Mouse (Mus musculus) spleen, postnatal 14 days (tissue): ENCODE measurements at regions not wholly inside any gene's neighbourhood (a gene's known extent, or its start where the extent isn't known, plus 50 kb on each side); places are given as distances from the start of the nearest gene placed in this dataset.
"Not testable (repeated sequence)": the region's sequence is repeated elsewhere in the genome, so short reads cannot be mapped to it uniquely, and the experiment has no call there.

Source experiments
- DNase-seq, 2 experiments: peaks; one replicate each; pipeline ENCODE4 v3.0.0; 2021 to 2022; ENCODE audit warnings: low spot score in 2 of 2

DNA sequence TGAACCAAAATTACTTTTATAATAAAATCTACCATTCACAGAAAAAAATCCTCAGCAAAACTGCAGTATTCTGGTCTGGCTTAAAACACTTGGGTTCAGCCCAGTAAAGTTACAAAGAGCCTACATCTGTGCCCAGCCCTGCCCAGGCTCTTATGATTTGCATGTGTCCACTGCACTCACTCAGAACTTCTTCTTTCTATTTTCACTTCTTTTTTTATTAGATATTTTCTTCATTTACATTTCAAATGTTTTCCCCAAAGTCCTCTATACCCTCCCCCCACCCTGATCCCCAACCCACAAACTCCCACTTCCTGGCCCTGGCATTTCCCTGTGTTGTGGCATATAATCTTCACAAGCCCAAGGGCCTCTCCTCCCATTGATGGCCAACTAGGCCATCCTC is 1442.4 kb upstream of the Tacstd2 start:
- DNase-seq = no peak

DNA sequence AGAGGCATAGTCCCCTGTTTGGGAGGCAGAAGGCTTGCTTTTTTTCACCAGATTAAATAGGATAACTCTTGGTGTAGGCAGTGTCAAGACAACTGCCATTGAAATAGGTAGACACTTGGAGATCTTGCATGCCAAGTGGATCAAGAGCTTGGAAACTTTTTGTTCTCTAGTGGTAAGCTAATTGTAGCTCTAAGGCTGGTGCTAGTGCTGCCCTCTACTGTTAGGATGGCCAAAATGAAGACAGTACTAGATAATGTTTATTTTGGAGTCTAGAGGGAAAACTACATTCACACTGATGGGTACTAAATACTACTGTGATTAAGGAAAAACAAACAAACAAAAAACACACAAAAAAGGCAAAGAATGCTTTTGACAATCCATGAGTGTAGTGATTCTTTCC is 1428.4 kb upstream of the Tacstd2 start:
- no peak for DNase-seq

- not testable (repeated sequence) for DNase-seq
Observed at GRCm38 (mm10) chr6:68938104-68938503, 1402.5 kb upstream of the Tacstd2 start.

DNA sequence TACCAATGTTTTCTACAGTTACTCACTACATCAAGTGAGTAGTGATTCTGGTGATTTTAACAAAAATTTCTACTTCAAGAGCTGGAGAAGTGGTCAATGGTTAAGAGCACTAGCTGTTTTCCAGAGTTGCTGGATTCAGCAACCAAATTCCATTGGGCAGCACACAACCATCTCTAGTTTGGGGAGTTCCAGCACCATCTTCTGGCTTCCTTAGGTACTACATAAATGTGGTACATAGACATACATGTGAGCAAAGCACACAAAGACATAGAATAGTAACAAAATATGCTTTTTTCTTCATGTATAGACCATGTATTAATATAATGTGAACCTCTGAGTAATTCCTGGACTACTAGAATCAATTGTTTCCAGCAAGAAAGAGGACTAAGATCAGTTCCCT is 1396.3 kb upstream of the Tacstd2 start:
- not testable (repeated sequence) for DNase-seq

- no peak for DNase-seq
Observed at GRCm38 (mm10) chr6:68915536-68915935, 1379.9 kb upstream of the Tacstd2 start.

GRCm38 (mm10) chr6:68884130-68884529 is 1348.5 kb upstream of the Tacstd2 start:
- DNase-seq = no peak

GRCm38 (mm10) chr6:68852761-68853160 is 1317.2 kb upstream of the Tacstd2 start:
- DNase-seq = not testable (repeated sequence)

- no peak for DNase-seq
Observed at GRCm38 (mm10) chr6:68852286-68852685, 1316.7 kb upstream of the Tacstd2 start.

GRCm38 (mm10) chr6:68835186-68835585 is 1299.6 kb upstream of the Tacstd2 start:
- no peak for DNase-seq

DNA sequence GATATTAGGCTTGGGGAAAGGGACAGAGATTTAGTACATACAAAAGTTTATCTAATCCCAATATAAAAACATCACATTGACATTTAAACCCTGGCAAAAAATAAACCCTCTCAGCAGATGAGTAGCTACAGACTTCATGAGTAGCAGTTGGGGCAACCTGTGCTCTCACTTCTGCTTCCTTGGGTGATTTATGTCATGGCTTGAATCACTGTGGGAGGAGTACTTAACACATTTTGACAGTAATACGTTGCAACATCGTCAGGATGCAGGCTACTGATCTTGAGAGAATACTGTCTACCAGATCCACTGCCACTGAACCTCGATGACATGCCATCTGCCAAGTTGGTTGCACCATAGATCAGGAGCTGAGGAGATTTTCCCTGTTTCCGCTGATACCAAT is 1299.0 kb upstream of the Tacstd2 start:
- no peak for DNase-seq

GRCm38 (mm10) chr6:68828460-68828859 is 1292.9 kb upstream of the Tacstd2 start:
- not testable (repeated sequence) for DNase-seq

DNA sequence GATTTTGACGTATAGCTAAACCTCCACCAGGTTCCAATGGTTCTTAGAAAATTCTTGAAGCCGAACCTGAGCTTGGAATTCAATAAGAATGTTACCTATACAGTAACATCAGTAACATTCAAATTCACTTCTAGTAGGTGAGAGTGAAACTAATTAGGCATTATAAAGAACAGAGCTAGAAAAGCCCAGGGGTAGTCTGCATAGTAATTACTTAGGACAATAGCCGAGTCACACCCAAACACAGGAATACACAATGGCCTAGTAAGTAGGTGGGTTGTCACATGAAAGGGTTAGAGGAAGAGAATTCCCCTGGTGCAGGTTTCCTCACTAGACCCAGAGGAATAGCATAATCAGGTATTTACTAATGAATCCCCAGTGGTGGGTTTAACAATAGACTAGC is 1277.8 kb upstream of the Tacstd2 start:
- no peak for DNase-seq

GRCm38 (mm10) chr6:68799205-68799604 is 1263.6 kb upstream of the Tacstd2 start:
- not testable (repeated sequence) for DNase-seq

DNA sequence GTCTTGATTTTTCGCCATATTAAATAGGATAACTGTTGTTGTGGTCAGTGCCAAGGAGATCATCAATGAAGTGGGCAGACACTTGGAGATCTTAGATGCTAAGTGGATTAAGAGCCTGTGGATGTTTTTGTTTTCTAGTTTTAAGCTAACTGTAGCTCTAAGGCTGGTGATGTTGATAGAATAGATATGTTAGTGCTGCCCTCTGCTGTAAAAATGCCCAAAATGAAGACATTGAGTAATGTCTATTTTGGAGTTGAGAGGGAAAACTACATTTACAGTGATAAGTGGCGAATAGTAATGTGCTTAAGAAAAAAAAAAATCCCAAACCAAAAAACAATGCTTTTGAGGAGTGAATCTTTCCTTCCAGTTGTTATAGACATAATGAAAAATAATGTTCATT is 1235.9 kb upstream of the Tacstd2 start:
- no peak for DNase-seq

DNA sequence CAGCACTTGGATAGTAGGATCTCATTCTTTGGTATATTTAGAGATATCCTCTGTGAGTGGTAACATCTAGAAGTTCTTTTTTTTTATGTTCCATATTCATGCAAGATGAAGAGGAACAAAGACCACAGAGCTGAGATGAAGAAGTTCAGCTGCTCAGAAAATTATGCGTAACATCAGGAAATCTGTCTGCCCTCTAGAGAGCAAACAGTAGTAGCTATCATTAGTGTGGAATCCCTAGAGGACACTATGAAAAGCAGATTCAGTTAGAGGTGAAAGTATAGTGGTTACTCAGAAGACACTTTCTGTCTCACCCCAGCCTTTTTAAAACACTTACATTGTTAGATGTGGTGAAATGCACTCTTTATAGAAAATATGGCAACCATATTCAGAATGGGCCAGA is 1214.9 kb upstream of the Tacstd2 start:
- DNase-seq = no peak

GRCm38 (mm10) chr6:68749699-68750098 is 1214.1 kb upstream of the Tacstd2 start:
- DNase-seq = no peak

- no peak for DNase-seq
Observed at GRCm38 (mm10) chr6:68738573-68738972, 1203.0 kb upstream of the Tacstd2 start.

DNA sequence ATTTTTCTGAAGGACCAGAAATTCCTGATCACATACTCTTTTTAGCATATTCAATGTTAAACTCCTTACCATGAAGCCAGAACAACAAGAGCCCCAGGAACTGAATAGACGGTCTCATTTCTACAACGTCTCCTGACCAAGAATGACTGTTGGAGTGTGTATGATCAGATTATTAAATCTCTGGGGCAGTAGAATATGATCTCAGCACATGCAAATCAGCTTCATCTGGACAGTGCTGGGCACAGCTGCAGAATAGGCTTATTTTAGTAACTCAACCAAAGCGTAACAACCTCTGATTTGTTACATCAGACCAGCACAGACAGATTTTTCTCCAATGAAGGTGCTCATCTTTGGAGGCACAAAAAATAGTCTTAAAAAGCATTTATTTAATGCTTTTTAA is 1201.1 kb upstream of the Tacstd2 start:
- no peak for DNase-seq

- DNase-seq = no peak
Observed at GRCm38 (mm10) chr6:68736068-68736467, 1200.5 kb upstream of the Tacstd2 start.

GRCm38 (mm10) chr6:68711084-68711483 is 1175.5 kb upstream of the Tacstd2 start:
- DNase-seq = not testable (repeated sequence)

DNA sequence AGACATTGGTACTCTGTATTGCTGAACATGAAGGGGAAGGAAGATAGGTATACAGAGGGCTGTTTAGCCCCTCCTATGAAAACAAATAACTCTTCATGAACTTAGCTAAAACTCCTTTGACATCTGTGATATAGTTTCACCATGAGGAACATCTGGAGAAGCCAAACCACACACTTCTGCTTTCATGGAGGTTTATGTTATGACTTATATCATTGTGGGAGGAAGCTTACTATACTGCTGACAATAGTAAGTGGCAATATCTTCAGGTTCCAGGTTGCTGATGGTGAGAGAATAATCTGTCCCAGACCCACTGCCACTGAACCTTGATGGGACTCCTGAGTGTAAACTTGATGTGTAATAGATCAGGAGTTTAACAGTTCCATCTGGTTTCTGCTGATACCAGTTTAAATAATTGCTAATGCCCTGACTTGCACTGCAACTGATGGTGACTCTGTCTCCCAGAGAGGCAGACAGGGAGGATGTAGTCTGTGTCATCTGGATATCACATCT is 1168.8 kb upstream of the Tacstd2 start:
- DNase-seq = not testable (repeated sequence)

GRCm38 (mm10) chr6:68680792-68681110 is 1145.2 kb upstream of the Tacstd2 start:
- DNase-seq = not testable (repeated sequence)

DNA sequence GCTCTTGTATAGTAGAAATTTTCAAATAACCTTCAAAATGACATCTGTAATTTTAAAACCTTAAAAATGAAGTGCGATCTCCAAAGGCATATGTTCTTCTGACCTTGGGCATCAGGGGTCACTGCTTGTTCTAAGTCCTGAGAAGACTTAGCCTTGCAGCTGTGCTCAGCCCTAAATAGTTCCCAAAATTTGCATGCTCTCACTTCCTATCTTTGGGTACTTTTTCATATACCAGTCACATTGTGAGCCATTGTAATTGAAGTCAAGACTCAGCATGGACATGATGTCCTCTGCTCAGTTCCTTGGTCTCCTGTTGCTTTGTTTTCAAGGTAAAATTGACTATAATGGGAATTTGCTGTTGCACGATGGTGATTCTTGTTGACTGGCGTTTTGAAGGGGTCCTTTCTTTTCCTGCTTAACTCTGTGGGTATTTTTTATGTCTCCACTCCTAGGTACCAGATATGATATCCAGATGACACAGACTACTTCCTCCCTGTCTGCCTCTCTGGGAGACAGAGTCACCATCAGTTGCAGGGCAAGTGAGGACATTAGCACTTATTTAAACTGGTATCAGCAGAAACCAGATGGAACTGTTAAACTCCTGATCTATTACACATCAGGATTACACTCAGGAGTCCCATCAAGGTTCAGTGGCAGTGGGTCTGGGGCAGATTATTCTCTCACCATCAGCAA is 1144.6 kb upstream of the Tacstd2 start:
- peak in 1 of 2 experiments; percentile 1 for DNase-seq

GRCm38 (mm10) chr6:68668433-68668832 is 1132.8 kb upstream of the Tacstd2 start:
- peak in 1 of 2 experiments; percentile 14 for DNase-seq
